Mouse (Mus musculus) neural tube, embryonic 14.5 days (tissue): ENCODE measurements around the gene Cfap298. TPM values are rescaled to one million over a fixed set of nuclear protein-coding genes. Genes with fewer than 3 reads are reported as not detected.

ENCODE experiments used
- ATAC-seq: fragments of 200-750 bp; cut with Nextera tagmentation; 2 replicates; pipeline ENCODE4 v1.8.0; 2017; ENCODE audit warnings: low read depth, mild to moderate bottlenecking, moderate TSS enrichment, moderate library complexity
- H3K27ac ChIP-seq: fragments of 300-500 bp; sonication (generic); 2 replicates; pipeline ENCODE4 v1.5.1; 2014; ENCODE audit warnings: low read depth, mild to moderate bottlenecking, control low read depth, low read length, moderate library complexity, mixed read lengths
- H3K27me3 ChIP-seq: fragments of 300-500 bp; sonication (generic); 2 replicates; pipeline ENCODE4 v1.6.1; 2014; ENCODE audit warnings: low read length; ENCODE audit not compliant: control insufficient read depth, insufficient read depth
- H3K36me3 ChIP-seq: fragments of 300-500 bp; sonication (generic); 2 replicates; pipeline ENCODE4 v1.6.1; 2014; ENCODE audit warnings: low read length, mixed read lengths; ENCODE audit not compliant: control insufficient read depth, insufficient read depth
- H3K4me1 ChIP-seq: fragments of 300-500 bp; sonication (generic); 2 replicates; pipeline ENCODE4 v1.6.1; 2014; ENCODE audit warnings: low read length; ENCODE audit not compliant: control insufficient read depth, insufficient read depth
- H3K4me2 ChIP-seq: fragments of 300-500 bp; sonication (generic); 2 replicates; pipeline ENCODE4 v1.6.1; 2014; ENCODE audit warnings: mild to moderate bottlenecking, low read depth, low read length, control low read depth
- H3K4me3 ChIP-seq: fragments of 300-500 bp; sonication (generic); 2 replicates; pipeline ENCODE4 v1.5.1; 2014; ENCODE audit warnings: low read depth, low read length, control low read depth, mixed read lengths
- H3K9ac ChIP-seq: fragments of 300-500 bp; sonication (generic); replicated peaks from 2 replicates; pipeline ENCODE4 v1.6.1; 2014; ENCODE audit warnings: low read depth, mild to moderate bottlenecking, control low read depth, low read length, mixed read lengths
- H3K9me3 ChIP-seq: fragments of 300-500 bp; sonication (generic); 2 replicates; pipeline ENCODE4 v1.6.1; 2016; ENCODE audit warnings: low read length; ENCODE audit not compliant: control insufficient read depth
- WGBS: fragments of 180-500 bp; shearing (Covaris S2); extraction: QIAGEN DNeasy Blood & Tissue Kit; methylation state at CpG from one replicate; pipeline ENCODE4 v1.1.7; 2014; 5-methylcytosine and 5-hydroxymethylcytosine counted together
- microRNA-seq: library from miRNA; unstranded; fragments of <30 nt; microRNA quantifications from one replicate; pipeline ENCODE4, GENCODE M21; 2016
- polyA plus RNA-seq: library from polyadenylated mRNA; unstranded; fragments of >200 nt; fragmentation: Nextera tagmentation; extraction: Ambion mirVana; gene quantifications from 2 replicates; pipeline ENCODE4 v1.2.1, GENCODE M21; 2014

Cfap298 gene
- polyA plus RNA-seq, 1 experiment from 2014 or later = 46.2 TPM

DNA sequence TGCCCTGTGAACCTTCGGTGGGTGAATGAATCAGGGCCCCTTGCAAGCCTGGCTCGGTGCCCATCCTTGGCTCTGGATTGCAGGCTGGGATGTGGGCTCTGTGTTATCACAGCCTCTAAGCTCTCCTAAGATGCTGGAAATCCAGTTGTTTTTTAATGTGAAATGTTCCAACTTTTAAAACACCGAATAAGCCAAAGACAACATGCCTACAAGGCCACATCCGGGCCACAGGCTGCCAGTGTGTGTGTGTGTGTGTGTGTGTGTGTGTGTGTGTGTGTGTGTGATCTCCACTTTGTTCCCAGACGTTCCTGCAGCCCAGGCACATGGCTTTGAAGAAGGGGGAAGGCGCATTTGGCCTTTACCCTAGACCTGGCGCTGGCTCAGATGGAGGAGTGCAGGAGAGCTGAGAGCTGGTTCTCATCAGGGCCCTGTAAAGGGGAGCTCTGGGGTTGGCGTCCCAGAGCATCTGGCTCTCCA is 52.4 kb downstream of the Cfap298 start:
- Histone ChIP-seq H3K9ac (no peak overlapping the region), H3K4me3 (no peak overlapping the region)

DNA sequence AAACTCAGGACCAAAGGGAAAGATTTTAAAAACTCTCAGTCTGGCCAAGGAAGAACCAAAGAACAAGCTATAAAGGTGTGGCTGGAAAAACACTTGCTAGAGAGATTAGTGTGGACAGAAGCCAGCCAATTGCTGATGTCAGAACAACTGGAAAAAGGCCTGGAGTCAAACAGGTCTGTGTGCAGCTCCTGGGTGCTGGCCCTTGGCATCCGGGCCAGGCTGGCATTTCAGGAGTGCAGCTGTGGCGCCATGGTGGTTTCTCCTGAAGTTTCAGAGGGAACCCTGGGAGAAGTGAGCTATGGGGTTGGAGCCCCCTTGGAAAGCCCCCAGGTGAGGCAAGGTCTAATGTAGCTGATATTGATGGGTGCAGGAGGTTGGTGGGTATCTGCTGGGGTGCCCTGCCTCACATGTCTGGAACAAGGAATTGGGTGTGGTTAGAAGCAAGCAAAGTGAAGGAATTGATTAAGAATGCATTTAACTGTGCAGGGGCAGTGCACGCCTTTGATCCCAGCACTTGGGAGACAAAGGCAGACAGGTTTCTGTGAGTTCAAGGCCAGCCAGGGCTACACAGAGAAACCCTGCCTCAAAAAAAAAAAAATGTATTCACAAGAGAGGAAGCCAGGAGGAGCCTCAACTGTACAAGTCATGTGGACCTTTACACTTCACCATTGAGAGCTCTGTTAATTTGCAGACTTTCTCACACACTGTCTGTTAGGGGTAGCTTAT is 56.6 kb downstream of the Cfap298 start:
- no peaks in the 10 kb centered on the region for H3K36me3 ChIP-seq
- no peak overlapping the region for H3K27ac ChIP-seq
- WGBS = 93% methylated on average over 3 of the region's 3 CpGs
- no peaks in the 10 kb centered on the region for H3K4me1 ChIP-seq
- no peak for ATAC-seq
- no peaks in the 10 kb centered on the region for H3K9me3 ChIP-seq
- no peak overlapping the region for H3K4me3 ChIP-seq
- H3K27me3 ChIP-seq = no peaks in the 10 kb centered on the region
- H3K9ac ChIP-seq = no peak overlapping the region
- no peak overlapping the region for H3K4me2 ChIP-seq

More for the DNA sequence above, 52.4 kb downstream of the Cfap298 start:
- H3K27ac ChIP-seq = no peak overlapping the region
- no peaks in the 10 kb centered on the region for H3K27me3 ChIP-seq
- WGBS = 61% methylated on average over 8 of the region's 8 CpGs
- H3K9me3 ChIP-seq = no peaks in the 10 kb centered on the region
- no peaks in the 10 kb centered on the region for H3K4me1 ChIP-seq
- H3K4me2 ChIP-seq = no peak overlapping the region
- no peak for ATAC-seq
- no peaks in the 10 kb centered on the region for H3K36me3 ChIP-seq

Small RNA genes lying within 50 kb of the gene (microRNA-seq; reads per million reads assigned to microRNA genes)
- gene Gm22933 = not detected

Other genes starting within 250 kb of the Cfap298 start
- 19.9 and 21.1 TPM in 2 replicates for gene Mis18a, start 207.7 kb downstream of the Cfap298 start, polyA plus RNA-seq
- gene Mrap, start 196.9 kb downstream of the Cfap298 start, polyA plus RNA-seq = not detected in 2 replicates
- 11.5 and 13.4 TPM in 2 replicates for gene Urb1, start 124.7 kb downstream of the Cfap298 start, polyA plus RNA-seq
- gene Eva1c, start 108.4 kb downstream of the Cfap298 start, polyA plus RNA-seq = 2.1 and 2.2 TPM in 2 replicates
- gene Synj1, start 76.2 kb upstream of the Cfap298 start, polyA plus RNA-seq = 62.7 and 72.0 TPM in 2 replicates
- 89.2 and 96.1 TPM in 2 replicates for gene Paxbp1, start 109.4 kb upstream of the Cfap298 start, polyA plus RNA-seq
- 0.37 and 0.41 TPM in 2 replicates for gene 4932438H23Rik, start 160.0 kb upstream of the Cfap298 start, polyA plus RNA-seq